Mouse (Mus musculus) limb, embryonic 13.5 days (tissue): ENCODE results near the gene Iffo2. TPM values are rescaled to one million over a fixed set of nuclear protein-coding genes. Genes with fewer than 3 reads are reported as not detected.
"Not testable (repeated sequence)": the region's sequence is repeated elsewhere in the genome, so short reads cannot be mapped to it uniquely, and the experiment has no call there.

Source experiments
- ATAC-seq: fragments of 200-750 bp; cut with Nextera tagmentation; 2 replicates; pipeline ENCODE4 v1.8.0; 2017; ENCODE audit warnings: low read depth, moderate number of reproducible peaks, moderate TSS enrichment; ENCODE audit not compliant: low FRiP score
- H3K27ac ChIP-seq: fragments of 300-500 bp; sonication (generic); 2 replicates; pipeline ENCODE4 v1.5.1; 2015; ENCODE audit warnings: inconsistent platforms, mild to moderate bottlenecking, moderate library complexity
- H3K27me3 ChIP-seq: fragments of 300-500 bp; sonication (generic); 2 replicates; pipeline ENCODE4 v1.6.1; 2015; ENCODE audit warnings: mild to moderate bottlenecking, inconsistent platforms
- H3K36me3 ChIP-seq: fragments of 300-500 bp; sonication (generic); 2 replicates; pipeline ENCODE4 v1.6.1; 2015; ENCODE audit warnings: inconsistent platforms, mild to moderate bottlenecking, moderate library complexity
- H3K4me1 ChIP-seq: fragments of 300-500 bp; sonication (generic); 2 replicates; pipeline ENCODE4 v1.6.1; 2015; ENCODE audit warnings: inconsistent platforms
- H3K4me2 ChIP-seq: fragments of 300-500 bp; sonication (generic); replicated peaks from 2 replicates; pipeline ENCODE4 v1.6.1; 2015; ENCODE audit warnings: inconsistent platforms, mild to moderate bottlenecking, moderate library complexity
- H3K4me3 ChIP-seq: fragments of 300-500 bp; sonication (generic); 2 replicates; pipeline ENCODE4 v1.5.1; 2015; ENCODE audit warnings: moderate library complexity, mild to moderate bottlenecking, inconsistent platforms
- H3K9ac ChIP-seq: fragments of 300-500 bp; sonication (generic); 2 replicates; pipeline ENCODE4 v1.6.1; 2015; ENCODE audit warnings: mild to moderate bottlenecking, inconsistent platforms
- H3K9me3 ChIP-seq: fragments of 300-500 bp; sonication (generic); 2 replicates; pipeline ENCODE4 v1.6.1; 2016; ENCODE audit warnings: inconsistent platforms
- WGBS: fragments of 180-500 bp; shearing (Covaris S2); methylation state at CpG from one replicate; pipeline ENCODE4 v1.1.7; 2015; 5-methylcytosine and 5-hydroxymethylcytosine counted together
- polyA plus RNA-seq: library from polyadenylated mRNA; unstranded; fragments of >200 nt; fragmentation: Nextera tagmentation; extraction: Ambion mirVana; gene quantifications from 2 replicates; pipeline ENCODE4 v1.2.1, GENCODE M21; 2015

Iffo2 gene
- polyA plus RNA-seq: 4.4 and 4.6 TPM in 2 replicates

GRCm38 (mm10) chr4:139530248-139530647 is at the start of gene Iffo2:
TSS of gene Iffo2 (plus strand) at chr4:139530548.
- not testable (repeated sequence) for H3K36me3 ChIP-seq, H3K27ac ChIP-seq, H3K4me1 ChIP-seq, H3K9me3 ChIP-seq, H3K27me3 ChIP-seq, ATAC-seq, H3K4me3 ChIP-seq, H3K4me2 ChIP-seq, H3K9ac ChIP-seq
- 84% methylated on average over 5 of the region's 5 CpGs for WGBS

- no peaks in the 10 kb centered on the region for H3K4me1 ChIP-seq
- WGBS: 77% methylated on average over 1 of the region's 1 CpGs
- no peaks in the 10 kb centered on the region for H3K9me3 ChIP-seq
- H3K4me3 ChIP-seq: no peak overlapping the region
- H3K36me3 ChIP-seq: peaks cover 100% of the 10 kb centered on the region
- ATAC-seq: no peak
- no peak overlapping the region for H3K27ac ChIP-seq
- H3K9ac ChIP-seq: no peak overlapping the region
- H3K4me2 ChIP-seq: no peak overlapping the region
- no peaks in the 10 kb centered on the region for H3K27me3 ChIP-seq
Observed at GRCm38 (mm10) chr4:139481400-139481799, 48.9 kb upstream of the Iffo2 start.

- 87% methylated on average over 8 of the region's 8 CpGs for WGBS
- H3K36me3 ChIP-seq: peaks cover 100% of the 10 kb centered on the region
Observed at GRCm38 (mm10) chr4:139483461-139484105, 46.8 kb upstream of the Iffo2 start.

GRCm38 (mm10) chr4:139484496-139484895 is 45.9 kb upstream of the Iffo2 start:
- Histone ChIP-seq H3K9me3 (no peaks in the 10 kb centered on the region), H3K27ac (no peak overlapping the region), H3K4me1 (no peaks in the 10 kb centered on the region), H3K36me3 (peaks cover 100% of the 10 kb centered on the region), H3K27me3 (no peaks in the 10 kb centered on the region), H3K4me2 (no peak overlapping the region), H3K4me3 (no peak overlapping the region), H3K9ac (no peak overlapping the region)
- ATAC-seq: no peak
- 87% methylated on average over 7 of the region's 7 CpGs for WGBS

More at GRCm38 (mm10) chr4:139483461-139484105, 46.8 kb upstream of the Iffo2 start:
- ATAC-seq: no peak
- Histone ChIP-seq H3K4me1 (no peaks in the 10 kb centered on the region), H3K9ac (no peak overlapping the region), H3K27me3 (no peaks in the 10 kb centered on the region), H3K9me3 (no peaks in the 10 kb centered on the region), H3K4me3 (no peak overlapping the region), H3K4me2 (no peak overlapping the region), H3K27ac (no peak overlapping the region)

- Histone ChIP-seq H3K9ac (no peak overlapping the region), H3K4me1 (no peaks in the 10 kb centered on the region), H3K9me3 (no peaks in the 10 kb centered on the region), H3K27ac (no peak overlapping the region), H3K4me3 (no peak overlapping the region), H3K4me2 (no peak overlapping the region), H3K36me3 (peaks cover 99% of the 10 kb centered on the region), H3K27me3 (no peaks in the 10 kb centered on the region)
- WGBS: 59% methylated on average over 10 of the region's 10 CpGs
- ATAC-seq: no peak
Observed at GRCm38 (mm10) chr4:139487085-139487484, 43.3 kb upstream of the Iffo2 start.

- no peak for ATAC-seq
- H3K9ac ChIP-seq: no peak overlapping the region
- peaks cover 86% of the 10 kb centered on the region for H3K36me3 ChIP-seq
- no peaks in the 10 kb centered on the region for H3K4me1 ChIP-seq
- H3K27me3 ChIP-seq: no peaks in the 10 kb centered on the region
- WGBS: 89% methylated on average over 5 of the region's 5 CpGs
- no peak overlapping the region for H3K4me2 ChIP-seq
- H3K9me3 ChIP-seq: no peaks in the 10 kb centered on the region
- no peak overlapping the region for H3K27ac ChIP-seq
- H3K4me3 ChIP-seq: no peak overlapping the region
Observed at GRCm38 (mm10) chr4:139488325-139488724, 42.0 kb upstream of the Iffo2 start.

- no peak for ATAC-seq
- Histone ChIP-seq H3K4me3 (no peak overlapping the region), H3K27ac (no peak overlapping the region), H3K4me1 (no peaks in the 10 kb centered on the region), H3K36me3 (peaks cover 70% of the 10 kb centered on the region), H3K27me3 (no peaks in the 10 kb centered on the region), H3K4me2 (no peak overlapping the region), H3K9ac (no peak overlapping the region), H3K9me3 (no peaks in the 10 kb centered on the region)
- WGBS: 89% methylated on average over 1 of the region's 1 CpGs
Observed at GRCm38 (mm10) chr4:139489946-139490345, 40.4 kb upstream of the Iffo2 start.

GRCm38 (mm10) chr4:139490413-139491055 is 39.8 kb upstream of the Iffo2 start:
- 84% methylated on average over 11 of the region's 11 CpGs for WGBS
- peaks cover 64% of the 10 kb centered on the region for H3K36me3 ChIP-seq

GRCm38 (mm10) chr4:139491541-139492170 is 38.7 kb upstream of the Iffo2 start:
- Histone ChIP-seq H3K27ac (no peak overlapping the region; the same call in 1 of the 2 replicates), H3K4me3 (no peak overlapping the region), H3K27me3 (no peaks in the 10 kb centered on the region), H3K9me3 (no peaks in the 10 kb centered on the region), H3K36me3 (peaks cover 53% of the 10 kb centered on the region), H3K4me1 (no peaks in the 10 kb centered on the region), H3K9ac (no peak overlapping the region), H3K4me2 (no peak overlapping the region)
- 92% methylated on average over 5 of the region's 5 CpGs for WGBS
- no peak for ATAC-seq

More at GRCm38 (mm10) chr4:139490413-139491055, 39.8 kb upstream of the Iffo2 start:
- Histone ChIP-seq H3K9me3 (no peaks in the 10 kb centered on the region), H3K27me3 (no peaks in the 10 kb centered on the region), H3K4me1 (no peaks in the 10 kb centered on the region), H3K27ac (no peak overlapping the region), H3K4me2 (no peak overlapping the region), H3K4me3 (no peak overlapping the region), H3K9ac (no peak overlapping the region)
- no peak for ATAC-seq

GRCm38 (mm10) chr4:139492258-139492833 is 38.0 kb upstream of the Iffo2 start:
- no peak overlapping the region for H3K9ac ChIP-seq
- H3K4me1 ChIP-seq: no peaks in the 10 kb centered on the region
- no peak overlapping the region for H3K4me2 ChIP-seq
- no peaks in the 10 kb centered on the region for H3K27me3 ChIP-seq
- H3K9me3 ChIP-seq: no peaks in the 10 kb centered on the region
- peak; percentile 33; the same call in 1 of the 2 replicates for ATAC-seq
- no peak overlapping the region for H3K4me3 ChIP-seq
- 69% methylated on average over 3 of the region's 3 CpGs for WGBS
- H3K27ac ChIP-seq: no peak overlapping the region; the same call in 1 of the 2 replicates
- peaks cover 46% of the 10 kb centered on the region for H3K36me3 ChIP-seq

GRCm38 (mm10) chr4:139493227-139494025 is 36.9 kb upstream of the Iffo2 start:
- no peak for ATAC-seq
- 67% methylated on average over 9 of the region's 9 CpGs for WGBS

More at GRCm38 (mm10) chr4:139493227-139494025, 36.9 kb upstream of the Iffo2 start:
- H3K9ac ChIP-seq: no peak overlapping the region
- H3K27ac ChIP-seq: no peak overlapping the region
- H3K4me1 ChIP-seq: no peaks in the 10 kb centered on the region
- no peak overlapping the region for H3K4me2 ChIP-seq
- H3K27me3 ChIP-seq: no peaks in the 10 kb centered on the region
- H3K36me3 ChIP-seq: peaks cover 35% of the 10 kb centered on the region
- no peak overlapping the region for H3K4me3 ChIP-seq
- no peaks in the 10 kb centered on the region for H3K9me3 ChIP-seq
